Mouse (Mus musculus) myocyte (in vitro differentiated cells): ENCODE measurements around the gene Nkain2.

ENCODE experiments used
- CEBPB ChIP-seq: IDR thresholded peaks from 2 replicates; pipeline ENCODE4 v1.6.1; 2011; ENCODE audit warnings: mild to moderate bottlenecking, moderate library complexity; ENCODE audit not compliant: poor library complexity, insufficient read depth, severe bottlenecking
- E2F4 ChIP-seq: IDR thresholded peaks from one replicate; pipeline ENCODE4 v1.6.1; 2011; ENCODE audit warnings: mild to moderate bottlenecking, control low read depth, moderate library complexity; ENCODE audit not compliant: insufficient read depth
- MAX ChIP-seq: IDR thresholded peaks from one replicate; pipeline ENCODE4 v1.6.1; 2011; ENCODE audit warnings: low read depth, mild to moderate bottlenecking, control low read depth
- MYOD1 ChIP-seq, 3 experiments: IDR thresholded peaks; one replicate each; pipeline ENCODE4 v1.6.1; 2011; ENCODE audit warnings: control low read depth in 2 of 3, low read depth in 2 of 3, mild to moderate bottlenecking in 2 of 3, moderate library complexity in 1 of 3; ENCODE audit not compliant: insufficient read length in 2 of 3, control insufficient read depth in 1 of 3
- MYOG ChIP-seq, 3 experiments: IDR thresholded peaks; one replicate each; pipeline ENCODE4 v1.6.1; 2011; ENCODE audit warnings: control low read depth in 2 of 3, low read depth in 2 of 3, mild to moderate bottlenecking in 2 of 3; ENCODE audit not compliant: insufficient read length in 2 of 3, control insufficient read depth in 1 of 3, insufficient read depth in 1 of 3
- POLR2A ChIP-seq: IDR thresholded peaks from one replicate; pipeline ENCODE4 v1.6.1; 2011; ENCODE audit warnings: low read depth, mild to moderate bottlenecking, control low read depth, moderate library complexity; ENCODE audit not compliant: insufficient read length
- POLR2AphosphoS2 ChIP-seq: IDR thresholded peaks from one replicate; pipeline ENCODE4 v1.6.1; 2011; ENCODE audit warnings: low read depth, control low read depth; ENCODE audit not compliant: insufficient read length
- REST ChIP-seq: IDR thresholded peaks from one replicate; pipeline ENCODE4 v1.6.1; 2011; ENCODE audit warnings: mild to moderate bottlenecking, control low read depth, moderate library complexity; ENCODE audit not compliant: insufficient read depth, insufficient read length
- TCF12 ChIP-seq: IDR thresholded peaks from one replicate; pipeline ENCODE4 v1.6.1; 2011; ENCODE audit warnings: mild to moderate bottlenecking, control low read depth; ENCODE audit not compliant: poor library complexity, insufficient read depth, severe bottlenecking
- TCF3 ChIP-seq: IDR thresholded peaks from one replicate; pipeline ENCODE4 v1.6.1; 2011; ENCODE audit warnings: low read depth, control low read depth; ENCODE audit not compliant: insufficient read length
- USF1 ChIP-seq: IDR thresholded peaks from one replicate; pipeline ENCODE4 v1.6.1; 2011; ENCODE audit warnings: low read depth, mild to moderate bottlenecking, control low read depth, moderate library complexity

- no peak for TF ChIP-seq USF1
- no peak for TF ChIP-seq MYOD1 (IDR thresholded peaks at IDR 0.05; ENCODE audit: control insufficient read depth in 1 of 3, insufficient read length in 2 of 3, low read depth in 2 of 3)
- no peak for TF ChIP-seq POLR2AphosphoS2
- no peak for TF ChIP-seq POLR2A
- no peak for TF ChIP-seq TCF12
- TF ChIP-seq MAX = no peak
- no peak for TF ChIP-seq CEBPB
- no peak for TF ChIP-seq MYOG (IDR thresholded peaks at IDR 0.05; ENCODE audit: control insufficient read depth in 1 of 3, insufficient read depth in 1 of 3, insufficient read length in 2 of 3, low read depth in 2 of 3)
- TF ChIP-seq E2F4 = no peak
- TF ChIP-seq REST = no peak
- TF ChIP-seq TCF3 = no peak
Observed at GRCm38 (mm10) chr10:32796215-32796614, 94.0 kb downstream of the Nkain2 start.
